Mouse (Mus musculus) R1 (cell line): ENCODE data around the gene Pkd1.

Experiments used
- DNase-seq: peaks from one replicate; pipeline ENCODE4 v3.0.0-alpha.2; 2018; ENCODE audit warnings: low read depth, low spot score

Pkd1 gene

GRCm38 (mm10) chr17:24604557-24604956, 54.9 kb downstream of the Pkd1 start:
- no peak for DNase-seq

GRCm38 (mm10) chr17:24608370-24608769, 58.7 kb downstream of the Pkd1 start:
- DNase-seq: no peak

DNA sequence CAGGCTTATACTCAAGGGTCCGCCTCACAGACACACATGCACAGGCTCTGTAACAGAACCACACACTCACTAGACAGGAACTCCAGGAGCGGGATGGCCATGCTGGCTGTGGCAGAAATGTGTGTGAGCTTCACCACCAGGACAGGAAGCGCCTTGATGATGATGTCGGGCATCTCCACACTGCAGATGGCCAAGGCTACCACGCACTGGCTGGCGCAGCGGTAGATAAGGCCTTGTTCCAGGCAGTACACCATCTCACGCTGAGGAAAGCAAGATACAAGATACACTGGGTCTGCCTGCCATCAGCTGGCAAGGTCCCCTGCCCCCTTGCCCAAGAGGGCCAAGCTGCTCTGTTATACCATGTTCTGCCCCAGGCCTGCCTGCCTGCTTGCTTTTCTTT, 59.2 kb downstream of the Pkd1 start:
- no peak for DNase-seq

DNA sequence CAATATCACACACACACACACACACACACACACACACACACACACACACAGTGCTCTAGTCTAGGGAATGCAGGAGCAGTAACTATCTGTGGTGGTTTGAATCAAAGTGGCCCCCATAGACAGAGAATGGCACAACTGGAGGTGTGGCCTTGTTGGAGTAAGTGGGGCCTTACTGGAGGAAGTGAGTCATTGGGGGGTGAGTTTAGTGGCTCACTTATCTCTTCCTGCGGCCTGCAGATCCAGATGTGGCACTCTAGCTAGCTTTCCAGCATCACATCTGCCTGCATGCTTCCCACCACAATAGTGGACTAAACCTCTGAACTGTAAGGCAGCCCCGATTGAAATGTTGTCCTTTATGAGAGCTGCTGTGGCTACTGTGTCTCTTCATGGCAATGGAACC, 61.1 kb downstream of the Pkd1 start:
- no peak for DNase-seq

DNA sequence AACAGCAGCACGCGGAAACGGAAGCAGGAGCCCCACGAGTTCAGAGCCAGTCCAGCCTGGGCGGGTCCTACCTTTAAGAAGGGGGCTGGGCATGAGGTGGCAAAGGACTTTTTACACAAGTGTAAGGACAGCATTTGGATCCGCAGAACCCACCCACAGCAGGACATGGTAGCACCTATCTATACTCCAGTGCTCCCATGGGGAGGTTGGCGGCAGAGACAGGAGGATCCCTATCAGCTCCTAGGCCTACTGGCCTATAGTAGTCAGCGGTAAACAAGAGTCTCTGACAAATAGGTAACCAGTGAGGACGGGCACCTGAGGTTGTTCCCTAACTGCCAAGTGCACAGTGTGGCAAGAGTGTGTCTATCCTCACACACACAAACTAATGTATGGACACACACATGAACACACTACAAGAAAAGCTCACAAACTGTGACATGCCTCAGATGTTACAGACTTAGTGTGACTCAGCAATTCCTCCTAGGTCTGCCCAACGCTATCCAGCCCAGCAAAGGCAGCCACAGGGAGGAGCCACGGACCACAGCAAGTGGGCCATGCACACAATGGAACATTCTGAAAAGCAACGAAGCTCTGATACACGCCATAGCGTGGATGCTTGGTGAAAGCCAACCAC, 68.0 kb downstream of the Pkd1 start:
- peak; percentile 75 for DNase-seq

DNA sequence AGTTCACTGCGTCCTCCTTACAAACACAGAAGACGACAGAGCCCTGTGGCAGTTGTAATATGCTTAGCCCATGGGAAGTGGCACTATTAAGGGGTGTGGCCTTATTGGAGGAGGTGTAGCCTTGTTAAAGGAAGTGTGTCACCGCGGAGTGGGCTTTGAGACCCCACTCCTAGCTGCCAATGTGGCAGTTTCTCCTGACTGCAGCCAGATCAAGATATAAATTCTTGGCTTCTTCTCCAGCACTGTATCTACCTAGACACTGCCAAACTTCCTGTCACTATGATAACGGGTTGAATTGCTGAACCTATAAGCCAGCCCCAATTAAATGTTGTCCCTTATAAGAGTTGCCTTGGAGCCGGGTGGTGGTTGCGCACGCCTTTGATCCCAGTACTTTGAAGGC, 75.8 kb downstream of the Pkd1 start:
- DNase-seq: no peak

- DNase-seq: peak; percentile 75
These were observed 79.0 kb downstream of the Pkd1 start for GRCm38 (mm10) chr17:24628646-24629045.

- no peak for DNase-seq
These were observed 80.4 kb downstream of the Pkd1 start for GRCm38 (mm10) chr17:24630072-24630471.

GRCm38 (mm10) chr17:24632167-24632812, 82.7 kb downstream of the Pkd1 start, which contains the start of the genes Tsc2 and Nthl1:
Tsc2 (minus strand) TSS chr17:24632630.
Nthl1 (plus strand) TSS chr17:24632680.
- peak; percentile 97 for DNase-seq

DNA sequence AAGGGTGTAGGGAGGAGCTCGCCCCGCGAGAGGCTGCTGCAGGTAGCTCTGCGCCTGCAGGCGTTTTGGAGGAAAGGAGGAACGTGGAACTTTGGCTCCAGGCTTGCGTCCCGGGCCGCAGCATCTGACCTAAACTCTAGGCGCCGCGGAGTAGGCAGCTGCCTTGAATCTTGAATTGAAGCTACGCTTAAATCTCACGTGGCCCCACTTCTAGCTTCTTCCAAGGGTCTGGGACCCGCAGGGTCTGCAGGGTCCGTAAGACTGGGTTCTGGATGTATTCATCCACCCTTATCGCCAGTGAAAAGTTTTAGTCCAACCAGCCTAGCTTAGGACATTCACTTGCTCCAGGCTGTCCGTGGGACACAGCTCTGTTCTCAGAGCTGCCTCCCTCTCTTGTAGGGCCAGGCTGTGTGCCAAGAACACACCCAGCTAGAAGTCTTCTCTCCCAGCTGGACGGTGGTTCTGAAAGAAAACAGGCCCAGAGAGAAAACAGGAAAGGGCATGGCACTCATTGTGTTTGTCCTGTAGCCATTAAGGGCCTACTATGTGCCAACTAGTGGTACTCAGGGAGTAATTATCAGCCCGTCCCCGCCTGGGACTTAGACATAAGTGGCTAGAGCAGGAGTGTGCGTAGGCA, 83.3 kb downstream of the Pkd1 start:
- DNase-seq: peak; percentile 58

GRCm38 (mm10) chr17:24633831-24634230, 84.2 kb downstream of the Pkd1 start:
- DNase-seq: no peak

DNA sequence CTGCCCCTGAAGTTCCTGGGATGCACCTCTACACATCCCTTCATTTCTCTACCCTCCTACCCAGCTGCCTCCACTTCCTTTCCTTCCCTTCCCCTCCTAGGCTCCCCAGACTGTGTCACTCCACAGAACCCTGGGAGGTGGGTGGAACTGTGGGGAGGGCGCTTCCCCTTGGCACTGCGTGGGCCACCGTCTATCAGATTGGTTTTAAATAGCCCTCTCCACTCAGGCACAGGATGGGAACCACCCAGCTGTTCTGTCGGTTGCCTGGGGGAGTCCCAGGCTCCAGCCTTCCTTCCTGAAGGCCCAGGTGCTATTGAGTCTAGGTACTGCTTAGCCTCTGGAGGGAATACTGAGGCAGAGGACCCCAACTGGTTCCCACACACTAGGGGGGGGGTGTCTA, 85.4 kb downstream of the Pkd1 start:
- DNase-seq: no peak

DNA sequence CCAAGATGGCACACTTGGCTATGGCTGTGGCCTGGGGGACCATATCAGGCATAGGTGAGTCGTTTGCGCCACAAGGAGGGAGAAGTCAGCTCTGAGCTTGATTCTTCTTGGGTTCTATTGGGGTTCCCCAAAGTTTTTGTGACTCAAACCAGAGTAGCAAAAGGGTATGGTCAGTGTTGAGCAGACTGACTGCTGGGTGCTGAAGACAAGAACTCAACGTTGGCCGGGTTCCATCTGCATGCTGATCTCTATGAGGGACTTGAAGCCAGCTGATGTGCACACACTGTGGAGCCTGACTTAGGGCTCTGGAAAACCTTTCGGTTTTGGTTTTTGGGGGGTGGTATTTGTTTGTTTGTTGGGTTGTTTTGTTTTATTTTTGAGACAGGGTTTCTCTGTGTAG, 86.1 kb downstream of the Pkd1 start:
- no peak for DNase-seq

DNA sequence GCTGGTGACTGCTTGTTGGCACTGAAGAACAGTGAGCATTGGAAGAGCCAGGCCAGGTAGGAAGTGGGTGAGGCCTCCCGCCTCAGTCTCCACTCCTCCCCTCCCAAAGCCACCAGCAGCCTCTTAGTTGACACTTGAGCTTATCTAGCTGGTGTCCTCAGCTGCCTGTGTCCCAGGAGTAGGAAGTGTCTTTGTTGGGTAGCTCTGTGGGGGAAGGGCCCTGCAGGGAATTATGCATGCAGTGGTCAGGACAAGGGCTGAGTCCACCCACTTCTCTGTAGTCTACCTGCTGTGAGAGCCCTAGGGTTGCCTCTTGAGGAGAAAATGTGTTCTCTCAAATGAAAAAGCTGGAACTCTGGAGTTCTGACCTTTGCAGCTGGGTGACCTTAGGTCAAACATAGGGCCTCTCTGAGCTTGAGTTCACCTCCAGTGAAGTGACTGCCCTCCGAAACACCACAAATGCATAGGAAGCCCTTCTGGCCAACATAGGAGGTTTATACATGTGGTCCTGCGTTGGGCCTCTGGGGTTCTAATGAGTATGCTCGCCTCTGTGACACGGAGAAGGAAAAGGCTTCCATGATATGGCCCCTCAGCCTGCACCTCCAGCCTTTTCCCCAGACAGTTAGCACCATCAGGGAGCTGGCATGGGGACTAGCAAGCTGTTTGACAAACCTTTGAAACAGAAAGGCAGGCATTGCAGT, 87.3 kb downstream of the Pkd1 start:
- DNase-seq: peak; percentile 71

DNA sequence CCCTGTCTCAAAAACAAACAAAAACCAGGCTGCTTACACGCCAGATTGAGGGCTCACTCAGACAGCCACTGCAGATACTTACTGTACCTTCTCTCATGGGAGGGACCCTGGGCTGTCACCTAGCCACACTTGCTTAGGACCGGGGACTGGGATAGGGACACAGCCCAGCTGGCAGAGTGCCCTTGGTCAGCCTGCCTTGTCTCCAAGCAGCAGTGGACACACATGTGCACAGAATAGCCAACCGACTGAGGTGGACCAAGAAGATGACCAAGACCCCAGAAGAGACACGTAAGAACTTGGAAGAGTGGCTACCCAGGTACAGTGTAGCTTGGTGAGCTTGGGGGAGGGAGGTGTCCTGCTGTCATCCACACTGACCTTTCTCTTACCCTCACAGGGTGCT, 88.6 kb downstream of the Pkd1 start:
- DNase-seq: no peak

DNA sequence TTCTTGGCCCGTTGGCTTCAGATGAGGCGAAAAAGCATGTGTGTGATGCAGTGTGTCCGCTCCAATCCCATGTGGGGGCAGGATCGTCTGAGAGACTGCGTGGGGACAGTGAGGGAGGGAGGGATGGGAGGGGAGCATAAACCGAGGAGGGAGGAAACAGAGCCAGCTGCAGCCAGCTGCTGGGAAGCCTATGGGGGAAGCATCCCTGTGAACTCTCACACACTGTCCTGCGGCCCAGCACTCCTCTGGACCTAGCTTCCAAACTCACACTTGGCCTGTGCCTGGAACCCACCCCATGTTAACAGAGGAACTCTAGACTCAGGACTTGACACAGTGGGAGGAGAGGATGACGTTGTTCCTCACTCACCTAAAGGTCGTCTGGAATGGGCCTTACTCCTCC, 89.2 kb downstream of the Pkd1 start:
- no peak for DNase-seq

DNA sequence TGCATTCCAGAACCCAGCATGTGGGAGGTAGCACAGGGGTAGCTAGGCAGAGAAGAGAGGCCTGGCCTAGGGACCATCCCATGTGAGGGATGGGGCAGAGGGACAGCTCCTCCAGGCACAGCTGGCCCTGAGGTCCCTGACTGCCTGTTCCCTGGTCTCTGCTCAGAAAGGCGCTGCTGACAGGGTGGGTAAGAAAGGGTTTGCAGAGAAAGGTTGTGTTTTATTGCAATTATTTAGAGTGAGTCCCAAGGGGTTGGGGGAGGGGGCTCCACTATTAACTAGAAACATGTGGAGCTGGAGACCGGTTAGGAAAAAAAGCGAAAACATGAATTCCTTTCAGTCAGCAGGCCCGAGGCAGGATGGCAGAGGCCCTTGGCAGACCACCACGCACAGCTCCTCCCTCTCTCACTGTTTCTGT, 89.9 kb downstream of the Pkd1 start:
- peak; percentile 34 for DNase-seq

- DNase-seq: no peak
These were observed 90.5 kb downstream of the Pkd1 start for GRCm38 (mm10) chr17:24640119-24640518.

DNA sequence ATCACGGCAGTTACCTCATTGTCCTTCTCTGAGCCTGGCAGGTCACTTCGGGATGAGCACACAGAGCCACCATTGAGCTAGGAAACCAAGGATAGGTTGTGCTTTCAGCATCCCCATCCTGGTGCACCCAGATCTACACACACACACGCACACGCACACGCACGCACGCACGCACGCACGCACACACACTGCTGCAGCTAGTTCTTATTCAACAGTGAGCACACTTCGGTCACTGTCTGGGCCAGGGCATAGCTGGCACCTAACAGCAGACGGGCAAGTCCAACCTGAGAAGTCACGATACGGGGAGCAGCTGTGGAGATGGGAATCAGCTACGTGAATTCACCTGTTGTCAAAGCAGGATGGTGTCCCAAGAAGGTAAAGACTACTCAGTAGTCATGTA, 90.9 kb downstream of the Pkd1 start:
- peak; percentile 63 for DNase-seq

GRCm38 (mm10) chr17:24641944-24642343, 92.3 kb downstream of the Pkd1 start:
- DNase-seq: no peak

GRCm38 (mm10) chr17:24642791-24643343, 93.2 kb downstream of the Pkd1 start:
- no peak for DNase-seq
